Mouse (Mus musculus) liver, postnatal 0 days (tissue): ENCODE data around the gene Slc46a3.

Experiments used
- CTCF ChIP-seq: sonication (generic); IDR thresholded peaks from 2 replicates; pipeline ENCODE4 v1.5.1; 2016; ENCODE audit warnings: antibody characterized with exemption, low read depth
- EP300 ChIP-seq: IDR thresholded peaks from 2 replicates; pipeline ENCODE4 v1.6.1; 2016; ENCODE audit warnings: antibody characterized with exemption, low read depth, mild to moderate bottlenecking

- TF ChIP-seq CTCF (peak; percentile 40), EP300 (no peak)
These were observed 12.5 kb upstream of the Slc46a3 start for GRCm38 (mm10) chr5:147907144-147907543.
